Comparison of ENCODE assay signal across 11 mouse cellular contexts in genomic region chr2:3305426-3306025, GRCm38 (mm10). TPM values are rescaled to one million over a fixed set of nuclear protein-coding genes. Genes with fewer than 3 reads are reported as not detected.
DNase-seq lines count a peak whose midpoint lies in the region; ATAC-seq lines count a peak whose summit lies in the region.
"Had no signal": no experiment of that assay in that cellular context is flagged by ENCODE, and none has a peak within 500 bp of the region (broad histone marks: within the 10 kb centered on the region; RNA-seq: fewer than 3 reads in every experiment).

No protein-coding gene starts in this region.

- no peak overlapping the region for H3K4me3 ChIP-seq in neural tube, embryonic 15.5 days (replicated peaks)
- H3K4me3 ChIP-seq in midbrain, embryonic 11.5 days (ENCODE audit: low read depth, low read length) = no peak overlapping the region

- no peaks in the 10 kb centered on the region for H3K27me3 ChIP-seq in neural tube, embryonic 15.5 days (replicated peaks)
- no peaks in the 10 kb centered on the region for H3K27me3 ChIP-seq in midbrain, embryonic 11.5 days (ENCODE audit: control insufficient read depth, insufficient read depth, low read length)

- intact Hi-C loops in left cerebral cortex, postnatal 36 days (cut with DNase I) = no loop called here

- H3K36me3 ChIP-seq in neural tube, embryonic 15.5 days = peaks cover 17% of the 10 kb centered on the region
- peaks cover 3% of the 10 kb centered on the region; the same call in 1 of the 2 replicates for H3K36me3 ChIP-seq in midbrain, embryonic 11.5 days (ENCODE audit: control insufficient read depth, insufficient read depth, low read length)

- H3K4me1 ChIP-seq in neural tube, embryonic 15.5 days = no peaks in the 10 kb centered on the region
- H3K4me1 ChIP-seq in midbrain, embryonic 11.5 days (ENCODE audit: control insufficient read depth, insufficient read depth, low read length) = no peaks in the 10 kb centered on the region

- no peak for ATAC-seq in neural tube, embryonic 15.5 days (ENCODE audit: low FRiP score)
- no peak for ATAC-seq in midbrain, embryonic 11.5 days (ENCODE audit: low FRiP score)

- H3K4me2 ChIP-seq in neural tube, embryonic 15.5 days = no peak overlapping the region
- no peak overlapping the region for H3K4me2 ChIP-seq in midbrain, embryonic 11.5 days

- 72% methylated on average over 3 of the region's 3 CpGs for WGBS in neural tube, embryonic 15.5 days
- WGBS in midbrain, embryonic 11.5 days = 89% methylated on average over 3 of the region's 3 CpGs

- peak; percentile 18 to 46 for DNase-seq in left cerebral cortex, postnatal 36 days (ENCODE audit: low spot score in 2 of 2)
- no peak for DNase-seq in left cerebral cortex, adult 11 months (ENCODE audit: low spot score)
- DNase-seq in adipocyte (ENCODE audit: low spot score) = peak; percentile 31
- peak; percentile 92 for DNase-seq in brain, adult 2 months (ENCODE audit: low read depth, low spot score)
- peak; percentile 55 for DNase-seq in kidney, postnatal 14 days
- DNase-seq in midbrain, embryonic 11.5 days (ENCODE audit: low spot score, missing footprints) = no peak
- DNase-seq: embryo, embryonic 11 days had no signal

- H3K27ac ChIP-seq in neural tube, embryonic 15.5 days (replicated peaks) = no peak overlapping the region
- H3K27ac ChIP-seq in midbrain, embryonic 11.5 days (ENCODE audit: low read depth, low read length) = no peak overlapping the region
- H3K27ac ChIP-seq: macrophage had no signal

- no peak overlapping the region for H3K9ac ChIP-seq in neural tube, embryonic 15.5 days (replicated peaks)
- H3K9ac ChIP-seq in midbrain, embryonic 11.5 days (ENCODE audit: low read length) = no peak overlapping the region

- H3K9me3 ChIP-seq in neural tube, embryonic 15.5 days (replicated peaks) = no peaks in the 10 kb centered on the region
- no peaks in the 10 kb centered on the region for H3K9me3 ChIP-seq in midbrain, embryonic 11.5 days (ENCODE audit: control insufficient read depth, low read length)

RNA-seq across cellular contexts. Expression of gene Nmt2, which starts 21.5 kb away (rescaled TPM):
- 10 to 100 TPM; 83.6 to 97.7 TPM for total RNA-seq in left cerebral cortex, postnatal 36 days (2021)
- 88.6 and 106 TPM in 2 replicates for polyA plus RNA-seq in neural tube, embryonic 15.5 days (2015; fragmentation: Nextera tagmentation; extraction: Ambion mirVana)
- 69.3 and 69.8 TPM in 2 replicates for polyA plus RNA-seq in midbrain, embryonic 11.5 days (2014; fragmentation: Nextera tagmentation; extraction: Ambion mirVana)

RNA-seq across cellular contexts. Expression of gene Rpp38, which starts 26.9 kb away (rescaled TPM):
- total RNA-seq in left cerebral cortex, postnatal 36 days (2021) = 1 to 10 TPM; 7.9 to 8.6 TPM
- 11.6 and 14.1 TPM in 2 replicates for polyA plus RNA-seq in neural tube, embryonic 15.5 days (2015; fragmentation: Nextera tagmentation; extraction: Ambion mirVana)
- polyA plus RNA-seq in midbrain, embryonic 11.5 days (2014; fragmentation: Nextera tagmentation; extraction: Ambion mirVana) = 24.9 and 25.6 TPM in 2 replicates

RNA-seq across cellular contexts. Expression of gene Acbd7, which starts 30.4 kb away (rescaled TPM):
- 1 to 10 TPM in 1 of 2 experiments, not detected in 1; 1.8 TPM for total RNA-seq in left cerebral cortex, postnatal 36 days (2021)
- polyA plus RNA-seq in neural tube, embryonic 15.5 days (2015; fragmentation: Nextera tagmentation; extraction: Ambion mirVana) = 4.3 and 5.2 TPM in 2 replicates
- polyA plus RNA-seq in midbrain, embryonic 11.5 days (2014; fragmentation: Nextera tagmentation; extraction: Ambion mirVana) = 0.66 and 0.68 TPM in 2 replicates
- polyA plus RNA-seq: macrophage; neural tube, embryonic 11.5 days; spleen, adult 2 months had no signal

Comparison
In these comparisons a context has a peak if more than half of its experiments do, and no peak if none do; other contexts are left out.
1. DNase-seq: peak in left cerebral cortex, postnatal 36 days (2 of 2), adipocyte (single experiment), brain, adult 2 months (single experiment) and kidney, postnatal 14 days (single experiment); none in left cerebral cortex, adult 11 months (single experiment) and midbrain, embryonic 11.5 days (single experiment).